Mouse (Mus musculus) megakaryocyte, embryonic 14.5 days (primary cell): Measurements from ENCODE around the gene Gm42957.

Experiments
- FLI1 ChIP-seq: IDR thresholded peaks from 2 replicates; pipeline ENCODE4 v1.6.1; 2012; ENCODE audit warnings: low read length, inconsistent platforms, mixed read lengths
- GATA1 ChIP-seq: IDR thresholded peaks from 3 replicates; pipeline ENCODE4 v1.6.1; 2012; ENCODE audit warnings: mixed read lengths, low read length, inconsistent platforms, borderline replicate concordance

DNA sequence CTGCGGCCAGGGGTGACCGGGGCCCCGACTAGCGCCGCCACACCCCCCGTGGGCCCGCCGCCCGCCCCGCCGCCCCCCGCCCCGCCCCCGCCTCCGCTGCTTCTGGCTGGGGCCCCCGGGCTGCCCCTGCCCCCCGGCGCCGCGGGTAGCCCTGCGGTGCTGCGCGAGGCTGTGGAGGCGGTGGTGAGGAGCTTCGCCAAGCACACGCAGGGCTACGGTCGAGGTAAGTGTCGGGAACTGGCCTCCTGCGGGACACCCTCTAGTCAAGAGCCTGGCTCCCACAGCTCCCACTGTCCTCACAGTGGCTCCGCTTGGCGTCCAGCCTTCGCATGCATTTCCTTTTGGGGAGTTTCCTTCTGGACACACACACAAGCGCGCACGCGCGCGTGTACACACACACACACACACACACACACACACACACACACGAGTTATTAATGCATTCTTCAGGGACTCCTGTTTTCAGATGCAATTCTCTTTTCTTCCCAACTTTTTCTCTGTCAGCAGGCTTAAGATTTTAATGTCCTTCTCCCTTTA is 34.0 kb upstream of the Gm42957 start:
- no peak for TF ChIP-seq GATA1
- TF ChIP-seq FLI1, result no peak
